Comparison of ENCODE assay signal across 12 mouse cellular contexts in the genomic region with DNA sequence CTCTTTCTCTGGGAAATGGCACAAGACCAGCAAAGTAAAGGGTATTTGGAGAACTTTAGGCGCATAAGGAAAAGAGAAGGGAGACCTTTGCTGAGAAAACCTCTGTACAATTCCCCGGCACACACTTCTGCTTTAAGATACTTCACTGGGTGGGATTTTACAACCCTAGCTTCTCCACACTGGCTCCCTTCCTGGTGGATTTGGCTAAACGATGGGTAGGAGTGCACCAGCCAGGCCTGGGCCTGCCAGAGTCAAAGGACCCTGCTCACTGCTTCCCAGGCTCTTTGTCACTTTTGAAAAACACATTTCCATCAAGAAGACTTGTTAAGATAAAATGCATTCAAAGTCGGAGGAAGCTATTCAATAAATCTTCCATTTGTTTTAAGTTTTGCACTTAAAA. TPM values are rescaled to one million over a fixed set of nuclear protein-coding genes. Genes with fewer than 3 reads are reported as not detected.
DNase-seq lines count a peak whose midpoint lies in the region; ATAC-seq lines count a peak whose summit lies in the region.
"Had no signal": no experiment of that assay in that cellular context is flagged by ENCODE, and none has a peak within 500 bp of the region (broad histone marks: within the 10 kb centered on the region; RNA-seq: fewer than 3 reads in every experiment).

No protein-coding gene starts in this region.

- peak overlapping the region; percentile 99; the same call in 1 of the 2 replicates for H3K9ac ChIP-seq in kidney, embryonic 14.5 days (ENCODE audit: low read depth, low read length)
- peak overlapping the region; percentile 88 for H3K9ac ChIP-seq in embryonic facial prominence, embryonic 11.5 days (replicated peaks; ENCODE audit: low read length)
- peak overlapping the region; percentile 100 for H3K9ac ChIP-seq in forebrain, embryonic 14.5 days (ENCODE audit: low read length)
- peak overlapping the region; percentile 100 for H3K9ac ChIP-seq in midbrain, embryonic 14.5 days (replicated peaks; ENCODE audit: low read length)

- H3K4me3 ChIP-seq in kidney, embryonic 14.5 days (ENCODE audit: low read length), result peak overlapping the region; percentile 22; the same call in 1 of the 2 replicates
- peak overlapping the region; percentile 96 for H3K4me3 ChIP-seq in embryonic facial prominence, embryonic 11.5 days (ENCODE audit: low read depth, low read length)
- peak overlapping the region; percentile 95 for H3K4me3 ChIP-seq in forebrain, embryonic 14.5 days (ENCODE audit: low read depth, low read length)
- H3K4me3 ChIP-seq in midbrain, embryonic 14.5 days (replicated peaks; ENCODE audit: low read depth, low read length), result peak overlapping the region; percentile 87
- H3K4me3 ChIP-seq: gastrocnemius, adult 2 months had no signal

- H3K4me2 ChIP-seq in kidney, embryonic 14.5 days (replicated peaks; ENCODE audit: low read depth, low read length), result peak overlapping the region; percentile 83
- H3K4me2 ChIP-seq in embryonic facial prominence, embryonic 11.5 days (ENCODE audit: low read depth, low read length), result peak overlapping the region; percentile 74
- peak overlapping the region; percentile 71 for H3K4me2 ChIP-seq in forebrain, embryonic 14.5 days (ENCODE audit: low read length)
- peak overlapping the region; percentile 82 for H3K4me2 ChIP-seq in midbrain, embryonic 14.5 days (ENCODE audit: low read length)

- DNase-seq in kidney, adult 9 months, result no peak
- no peak for DNase-seq in embryonic facial prominence, embryonic 11.5 days (ENCODE audit: low spot score)
- no peak for DNase-seq in forebrain, embryonic 14.5 days (ENCODE audit: low spot score)
- no peak for DNase-seq in midbrain, embryonic 14.5 days
- no peak for DNase-seq in thymus, postnatal 25 days
- no peak for DNase-seq in B cell, adult 2 months
- DNase-seq in kidney, adult 8-10 months, result no peak
- DNase-seq: adrenal gland, adult 8-10 months; cerebellum, adult 9-11 months; gastrocnemius, adult 2 months; kidney, postnatal 4 days had no signal

- peak overlapping the region; percentile 42; the same call in 1 of the 2 replicates for H3K27ac ChIP-seq in kidney, embryonic 14.5 days (ENCODE audit: low read depth, low read length)
- H3K27ac ChIP-seq in embryonic facial prominence, embryonic 11.5 days (replicated peaks; ENCODE audit: low read depth, low read length), result no peak overlapping the region
- peak overlapping the region; percentile 96 for H3K27ac ChIP-seq in forebrain, embryonic 14.5 days (ENCODE audit: low read depth, low read length)
- H3K27ac ChIP-seq in midbrain, embryonic 14.5 days (replicated peaks; ENCODE audit: low read depth, low read length), result peak overlapping the region; percentile 94
- H3K27ac ChIP-seq: gastrocnemius, adult 2 months had no signal

- peaks cover 29% of the 10 kb centered on the region for H3K36me3 ChIP-seq in kidney, embryonic 14.5 days (ENCODE audit: control insufficient read depth, insufficient read depth, low read length)
- H3K36me3 ChIP-seq in embryonic facial prominence, embryonic 11.5 days (replicated peaks; ENCODE audit: control insufficient read depth, insufficient read depth, low read depth, low read length), result no peaks in the 10 kb centered on the region
- peaks cover 50% of the 10 kb centered on the region for H3K36me3 ChIP-seq in forebrain, embryonic 14.5 days (ENCODE audit: control insufficient read depth, insufficient read depth, low read length)
- peaks cover 24% of the 10 kb centered on the region for H3K36me3 ChIP-seq in midbrain, embryonic 14.5 days (ENCODE audit: control insufficient read depth, insufficient read depth, low read length)

- H3K4me1 ChIP-seq in kidney, embryonic 14.5 days (ENCODE audit: control insufficient read depth, insufficient read depth, low read length), result peaks cover 23% of the 10 kb centered on the region; the same call in 1 of the 2 replicates
- no peaks in the 10 kb centered on the region; the same call in 1 of the 2 replicates for H3K4me1 ChIP-seq in embryonic facial prominence, embryonic 11.5 days (ENCODE audit: control insufficient read depth, insufficient read depth, low read length)
- peaks cover 6% of the 10 kb centered on the region; the same call in 1 of the 2 replicates for H3K4me1 ChIP-seq in forebrain, embryonic 14.5 days (ENCODE audit: control insufficient read depth, insufficient read depth, low read length)
- peaks cover 27% of the 10 kb centered on the region for H3K4me1 ChIP-seq in midbrain, embryonic 14.5 days (ENCODE audit: control insufficient read depth, insufficient read depth, low read length)

- WGBS in kidney, embryonic 14.5 days, result 35% methylated on average over 4 of the region's 4 CpGs
- WGBS in embryonic facial prominence, embryonic 11.5 days, result 24% methylated on average over 4 of the region's 4 CpGs
- 19% methylated on average over 4 of the region's 4 CpGs for WGBS in forebrain, embryonic 14.5 days
- WGBS in midbrain, embryonic 14.5 days, result 36% methylated on average over 4 of the region's 4 CpGs

- ATAC-seq in kidney, embryonic 14.5 days (ENCODE audit: low FRiP score, low TSS enrichment), result no peak
- ATAC-seq in embryonic facial prominence, embryonic 11.5 days (replicated peaks; ENCODE audit: insufficient number of reproducible peaks, low FRiP score, low TSS enrichment, low read depth), result no peak
- no peak for ATAC-seq in forebrain, embryonic 14.5 days
- ATAC-seq in midbrain, embryonic 14.5 days (ENCODE audit: low FRiP score, low TSS enrichment), result no peak

- H3K27me3 ChIP-seq in kidney, embryonic 14.5 days (ENCODE audit: control insufficient read depth, insufficient read depth, low read length), result peaks cover 14% of the 10 kb centered on the region; the same call in 1 of the 2 replicates
- H3K27me3 ChIP-seq in embryonic facial prominence, embryonic 11.5 days (ENCODE audit: control insufficient read depth, insufficient read depth, low read length), result no peaks in the 10 kb centered on the region
- H3K27me3 ChIP-seq in forebrain, embryonic 14.5 days (replicated peaks; ENCODE audit: control insufficient read depth, insufficient read depth, low read length), result 0 out of 2 replicates have a peak, but pooled peaks cover 8% of the 10 kb centered on the region
- H3K27me3 ChIP-seq in midbrain, embryonic 14.5 days (ENCODE audit: control insufficient read depth, insufficient read depth, low read length), result peaks cover 10% of the 10 kb centered on the region; the same call in 1 of the 2 replicates

- no peaks in the 10 kb centered on the region for H3K9me3 ChIP-seq in kidney, embryonic 14.5 days (ENCODE audit: control insufficient read depth, low read length)
- H3K9me3 ChIP-seq in embryonic facial prominence, embryonic 11.5 days (replicated peaks; ENCODE audit: control insufficient read depth, low read length), result no peaks in the 10 kb centered on the region
- no peaks in the 10 kb centered on the region for H3K9me3 ChIP-seq in forebrain, embryonic 14.5 days (replicated peaks; ENCODE audit: control insufficient read depth, low read length)
- H3K9me3 ChIP-seq in midbrain, embryonic 14.5 days (ENCODE audit: control insufficient read depth, low read length), result no peaks in the 10 kb centered on the region

RNA-seq across cellular contexts. Expression of a gene that starts 6.3 kb away (rescaled TPM):
- 26.8 and 36.9 TPM in 2 replicates for polyA plus RNA-seq in kidney, embryonic 14.5 days (2014; fragmentation: Nextera tagmentation; extraction: Ambion mirVana)
- polyA plus RNA-seq in embryonic facial prominence, embryonic 11.5 days (2014; fragmentation: Nextera tagmentation; extraction: Ambion mirVana), result 56.1 and 57.3 TPM in 2 replicates
- polyA plus RNA-seq in forebrain, embryonic 14.5 days (2014; fragmentation: Nextera tagmentation; extraction: Ambion mirVana), result 75.7 and 82.0 TPM in 2 replicates
- polyA plus RNA-seq in midbrain, embryonic 14.5 days (2014; fragmentation: Nextera tagmentation; extraction: Ambion mirVana), result 67.5 and 72.4 TPM in 2 replicates

Comparison
In these comparisons a context has a peak if more than half of its experiments do, and no peak if none do; other contexts are left out.
1. H3K4me3 ChIP-seq: peak in every context shown above with its lines; median percentile 96 in embryonic facial prominence, embryonic 11.5 days; 95 in forebrain, embryonic 14.5 days; 87 in midbrain, embryonic 14.5 days; 22 in kidney, embryonic 14.5 days.